Mouse (Mus musculus) heart, embryonic 10.5 days (tissue): ENCODE measurements at regions not wholly inside any gene's neighbourhood (a gene's known extent, or its start where the extent isn't known, plus 50 kb on each side); places are given as distances from the start of the nearest gene placed in this dataset.

ENCODE experiments used
- DNase-seq: peaks from one replicate; pipeline ENCODE4 v3.0.0-alpha.2; 2017; ENCODE audit warnings: low spot score
- H3K27ac ChIP-seq: fragments of 300-500 bp; sonication (generic); 2 replicates; pipeline ENCODE4 v1.5.1; 2016; ENCODE audit warnings: mild to moderate bottlenecking
- H3K27me3 ChIP-seq: fragments of 300-500 bp; sonication (generic); 2 replicates; pipeline ENCODE4 v1.6.1; 2016; ENCODE audit warnings: mild to moderate bottlenecking; ENCODE audit not compliant: poor library complexity, insufficient read depth, severe bottlenecking
- H3K36me3 ChIP-seq: fragments of 300-500 bp; sonication (generic); 2 replicates; pipeline ENCODE4 v1.6.1; 2016; ENCODE audit warnings: mild to moderate bottlenecking, moderate library complexity
- H3K4me1 ChIP-seq: fragments of 300-500 bp; sonication (generic); 2 replicates; pipeline ENCODE4 v1.6.1; 2016; ENCODE audit warnings: mild to moderate bottlenecking
- H3K4me3 ChIP-seq: fragments of 300-500 bp; sonication (generic); 2 replicates; pipeline ENCODE4 v1.5.1; 2016; ENCODE audit warnings: mild to moderate bottlenecking, moderate library complexity
- H3K9me3 ChIP-seq: fragments of 300-500 bp; sonication (generic); 2 replicates; pipeline ENCODE4 v1.6.1; 2016; ENCODE audit warnings: mild to moderate bottlenecking, moderate library complexity
- WGBS: fragments of 180-500 bp; shearing (Covaris S2); methylation state at CpG from one replicate; pipeline ENCODE4 v1.1.7; 2016; 5-methylcytosine and 5-hydroxymethylcytosine counted together

- WGBS, result 76% methylated on average over 3 of the region's 3 CpGs
- Histone ChIP-seq H3K27me3 (no peaks in the 10 kb centered on the region), H3K4me1 (no peaks in the 10 kb centered on the region), H3K4me3 (no peak overlapping the region), H3K9me3 (no peaks in the 10 kb centered on the region), H3K36me3 (no peaks in the 10 kb centered on the region), H3K27ac (no peak overlapping the region)
- no peak for DNase-seq
Measured at GRCm38 (mm10) chr10:17215029-17215428, 508.0 kb upstream of the Cited2 start.

DNA sequence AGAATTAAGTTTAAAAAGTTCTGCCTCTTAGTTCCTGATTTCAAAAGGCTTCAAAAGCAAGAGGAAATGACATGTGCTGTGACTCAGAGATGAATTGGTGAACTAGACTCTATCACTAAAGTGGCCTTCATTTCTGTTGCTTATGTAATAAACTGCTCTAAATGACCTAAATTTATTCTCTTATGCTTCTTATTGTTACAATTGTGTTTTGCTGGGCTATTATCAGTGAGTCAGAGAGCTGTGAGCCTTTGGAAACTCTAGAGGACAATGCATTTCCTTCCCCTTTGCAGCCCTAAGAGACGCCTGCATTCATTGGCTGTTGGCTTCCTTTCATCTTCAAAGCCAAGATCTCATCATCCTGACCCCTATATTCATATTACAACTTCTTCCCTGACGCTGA, 501.5 kb upstream of the Cited2 start:
- Histone ChIP-seq H3K27ac (no peak overlapping the region), H3K9me3 (no peaks in the 10 kb centered on the region), H3K36me3 (no peaks in the 10 kb centered on the region), H3K4me1 (no peaks in the 10 kb centered on the region), H3K27me3 (no peaks in the 10 kb centered on the region), H3K4me3 (no peak overlapping the region)
- no peak for DNase-seq
- 57% methylated on average over 2 of the region's 2 CpGs for WGBS

- H3K9me3 ChIP-seq, result no peaks in the 10 kb centered on the region
- H3K4me1 ChIP-seq, result peaks cover 10% of the 10 kb centered on the region; the same call in 1 of the 2 replicates
- WGBS, result 85% methylated on average over 1 of the region's 1 CpGs
- H3K27me3 ChIP-seq, result no peaks in the 10 kb centered on the region
- no peak for DNase-seq
- no peak overlapping the region for H3K27ac ChIP-seq
- no peak overlapping the region for H3K4me3 ChIP-seq
- no peaks in the 10 kb centered on the region for H3K36me3 ChIP-seq
Measured at GRCm38 (mm10) chr10:17225727-17226126, 497.3 kb upstream of the Cited2 start.

DNA sequence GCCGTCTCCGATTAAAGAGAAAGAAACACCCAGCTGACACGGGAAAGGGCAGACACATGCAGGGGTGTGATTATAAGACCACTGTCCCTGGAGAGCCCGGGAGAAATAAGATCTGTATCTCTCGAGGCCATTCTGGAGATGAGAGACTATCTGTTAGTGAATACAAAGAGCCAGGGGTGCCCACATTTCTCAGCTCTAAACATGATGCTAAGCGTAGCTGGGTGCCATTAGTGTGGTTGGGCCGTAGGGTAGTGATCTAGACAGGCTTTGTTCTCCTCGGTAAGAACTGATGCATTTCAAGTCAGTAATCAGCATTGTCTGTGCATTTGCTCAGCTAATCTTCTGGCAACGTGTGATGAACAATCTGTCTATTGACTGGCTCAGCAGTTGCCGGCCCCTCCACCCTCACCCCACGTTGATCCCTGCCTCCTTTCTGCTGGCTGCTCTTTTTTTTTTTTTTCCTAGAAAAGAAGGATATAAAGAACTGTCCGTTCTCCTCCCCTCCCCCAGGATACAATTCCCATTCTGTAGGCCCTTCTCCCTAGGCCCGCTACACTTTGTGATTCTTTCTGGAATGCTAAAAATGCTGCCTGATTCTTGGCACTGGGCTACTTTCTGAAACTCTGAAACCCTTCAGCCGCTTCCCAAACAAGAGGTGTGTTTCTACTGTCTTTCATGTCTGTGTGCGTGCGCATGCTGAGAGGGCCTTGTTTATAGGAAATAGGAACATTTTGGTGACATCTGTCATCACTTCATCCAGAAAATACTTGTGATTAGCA, 492.8 kb upstream of the Cited2 start:
- WGBS, result 6% methylated on average over 16 of the region's 16 CpGs
- DNase-seq, result peak; percentile 79
- H3K27ac ChIP-seq, result peak overlapping the region; percentile 67

DNA sequence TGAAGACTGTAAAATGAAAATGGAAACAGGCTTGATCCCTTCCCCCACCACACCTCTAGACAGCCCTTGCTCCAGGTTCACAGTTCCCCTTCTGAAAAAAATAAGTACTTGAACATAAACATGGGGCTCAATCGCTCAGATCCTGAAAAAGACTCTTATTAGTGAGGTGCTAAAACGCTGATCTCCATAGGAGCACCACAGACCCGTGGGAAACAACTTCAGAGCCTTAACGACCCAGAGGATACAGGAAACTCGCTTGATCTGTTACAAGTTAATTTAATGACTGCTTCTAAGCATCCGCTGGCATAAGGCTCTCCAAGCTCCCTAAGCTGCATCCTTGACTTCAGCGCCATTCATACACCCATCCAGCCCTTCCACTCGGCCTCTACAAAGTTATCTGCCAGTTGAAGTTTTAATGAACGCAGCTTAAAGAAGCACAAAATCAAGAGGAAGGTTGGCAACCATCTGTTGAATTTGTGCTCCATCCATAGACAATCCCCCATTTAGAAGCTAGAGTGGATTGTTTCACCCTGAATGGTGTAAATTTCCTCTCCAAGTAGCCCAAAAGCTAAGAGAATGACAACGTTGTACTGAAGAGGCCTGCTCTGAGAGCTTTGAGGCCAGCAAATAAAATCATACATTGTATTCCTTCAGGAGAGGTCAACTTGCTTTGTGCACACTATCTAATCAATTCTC, 486.9 kb upstream of the Cited2 start:
- no peaks in the 10 kb centered on the region for H3K27me3 ChIP-seq
- no peaks in the 10 kb centered on the region for H3K36me3 ChIP-seq
- WGBS, result 43% methylated on average over 10 of the region's 10 CpGs
- peak overlapping the region; percentile 59 for H3K27ac ChIP-seq
- no peaks in the 10 kb centered on the region for H3K9me3 ChIP-seq
- DNase-seq, result no peak
- H3K4me1 ChIP-seq, result peaks cover 16% of the 10 kb centered on the region
- no peak overlapping the region for H3K4me3 ChIP-seq

More for the DNA sequence above, 492.8 kb upstream of the Cited2 start:
- Histone ChIP-seq H3K36me3 (no peaks in the 10 kb centered on the region), H3K4me1 (peaks cover 10% of the 10 kb centered on the region; the same call in 1 of the 2 replicates), H3K9me3 (no peaks in the 10 kb centered on the region), H3K27me3 (no peaks in the 10 kb centered on the region), H3K4me3 (peak overlapping the region; percentile 41)

- no peak for DNase-seq
- peaks cover 16% of the 10 kb centered on the region for H3K4me1 ChIP-seq
- H3K27me3 ChIP-seq, result no peaks in the 10 kb centered on the region
- peak overlapping the region; percentile 59; the same call in 1 of the 2 replicates for H3K27ac ChIP-seq
- H3K36me3 ChIP-seq, result no peaks in the 10 kb centered on the region
- no peaks in the 10 kb centered on the region for H3K9me3 ChIP-seq
- WGBS, result 40% methylated on average over 2 of the region's 2 CpGs
- H3K4me3 ChIP-seq, result no peak overlapping the region
Measured at GRCm38 (mm10) chr10:17236761-17237160, 486.3 kb upstream of the Cited2 start.

DNA sequence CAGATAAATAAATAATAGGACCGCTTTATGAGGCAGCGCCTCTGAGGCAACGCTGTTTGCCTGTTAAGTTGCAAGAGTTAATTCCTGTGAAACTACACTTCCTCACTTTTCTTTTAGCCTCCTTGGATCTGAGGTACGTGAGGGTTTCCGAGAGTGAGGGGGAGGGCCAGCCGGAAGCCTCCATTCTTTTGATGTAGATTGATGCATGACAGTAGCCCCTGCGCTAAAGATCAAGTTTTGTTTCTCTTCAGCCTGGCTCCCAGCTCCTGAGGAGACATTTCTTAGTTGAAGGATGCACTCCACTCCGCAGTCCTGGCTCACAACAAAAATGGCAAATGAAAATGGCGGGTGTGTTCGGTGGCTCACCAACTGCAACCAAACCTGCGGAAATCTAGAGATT, 485.6 kb upstream of the Cited2 start:
- 50% methylated on average over 11 of the region's 11 CpGs for WGBS
- H3K27ac ChIP-seq, result no peak overlapping the region

GRCm38 (mm10) chr10:17237918-17238850, 484.8 kb upstream of the Cited2 start:
- Histone ChIP-seq H3K4me3 (no peak overlapping the region), H3K27ac (no peak overlapping the region), H3K9me3 (no peaks in the 10 kb centered on the region), H3K36me3 (no peaks in the 10 kb centered on the region), H3K27me3 (no peaks in the 10 kb centered on the region), H3K4me1 (peaks cover 16% of the 10 kb centered on the region)
- 76% methylated on average over 12 of the region's 12 CpGs for WGBS
- DNase-seq, result no peak

More for the DNA sequence above, 485.6 kb upstream of the Cited2 start:
- H3K27me3 ChIP-seq, result no peaks in the 10 kb centered on the region
- no peak overlapping the region for H3K4me3 ChIP-seq
- H3K36me3 ChIP-seq, result no peaks in the 10 kb centered on the region
- DNase-seq, result no peak
- H3K9me3 ChIP-seq, result no peaks in the 10 kb centered on the region
- H3K4me1 ChIP-seq, result peaks cover 16% of the 10 kb centered on the region

- no peak for DNase-seq
- Histone ChIP-seq H3K36me3 (no peaks in the 10 kb centered on the region), H3K27me3 (no peaks in the 10 kb centered on the region), H3K4me3 (no peak overlapping the region), H3K9me3 (no peaks in the 10 kb centered on the region), H3K27ac (no peak overlapping the region), H3K4me1 (no peaks in the 10 kb centered on the region)
- WGBS, result 67% methylated on average over 2 of the region's 2 CpGs
Measured at GRCm38 (mm10) chr10:17248270-17248669, 474.7 kb upstream of the Cited2 start.

DNA sequence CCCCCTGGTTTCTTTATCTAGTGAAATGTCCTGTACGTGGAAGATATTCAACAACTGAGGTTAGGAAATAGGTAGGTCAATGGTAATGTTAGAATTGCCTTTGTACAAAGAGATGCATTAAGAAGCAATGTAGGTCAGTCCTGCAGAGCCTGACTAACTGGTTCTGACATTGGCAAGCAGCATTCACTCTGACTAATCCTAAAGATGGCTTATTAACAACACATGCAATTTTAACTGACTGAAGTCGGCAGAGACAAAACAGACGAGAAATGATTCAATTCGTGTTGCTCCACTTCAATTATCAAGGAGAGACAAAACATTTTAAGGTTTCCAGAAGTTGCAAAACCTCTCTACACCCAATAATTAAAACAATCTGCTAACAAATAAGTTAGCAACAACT, 470.0 kb upstream of the Cited2 start:
- DNase-seq, result no peak
- Histone ChIP-seq H3K4me3 (no peak overlapping the region), H3K36me3 (no peaks in the 10 kb centered on the region), H3K27me3 (no peaks in the 10 kb centered on the region), H3K9me3 (no peaks in the 10 kb centered on the region), H3K4me1 (no peaks in the 10 kb centered on the region), H3K27ac (no peak overlapping the region)
- 76% methylated on average over 4 of the region's 4 CpGs for WGBS

- DNase-seq, result no peak
- no peaks in the 10 kb centered on the region for H3K36me3 ChIP-seq
- WGBS, result 80% methylated on average over 4 of the region's 4 CpGs
- H3K4me1 ChIP-seq, result no peaks in the 10 kb centered on the region
- H3K27me3 ChIP-seq, result no peaks in the 10 kb centered on the region
- peaks cover 5% of the 10 kb centered on the region for H3K9me3 ChIP-seq
- H3K4me3 ChIP-seq, result no peak overlapping the region
- H3K27ac ChIP-seq, result no peak overlapping the region
Measured at GRCm38 (mm10) chr10:17260154-17260553, 462.9 kb upstream of the Cited2 start.

GRCm38 (mm10) chr10:17260615-17261014, 462.4 kb upstream of the Cited2 start:
- Histone ChIP-seq H3K36me3 (no peaks in the 10 kb centered on the region), H3K4me1 (no peaks in the 10 kb centered on the region), H3K4me3 (no peak overlapping the region), H3K27ac (no peak overlapping the region), H3K9me3 (peaks cover 5% of the 10 kb centered on the region), H3K27me3 (no peaks in the 10 kb centered on the region)
- 76% methylated on average over 4 of the region's 4 CpGs for WGBS
- no peak for DNase-seq
